Mouse (Mus musculus): ENCODE measurements around the gene Ran.

DNA sequence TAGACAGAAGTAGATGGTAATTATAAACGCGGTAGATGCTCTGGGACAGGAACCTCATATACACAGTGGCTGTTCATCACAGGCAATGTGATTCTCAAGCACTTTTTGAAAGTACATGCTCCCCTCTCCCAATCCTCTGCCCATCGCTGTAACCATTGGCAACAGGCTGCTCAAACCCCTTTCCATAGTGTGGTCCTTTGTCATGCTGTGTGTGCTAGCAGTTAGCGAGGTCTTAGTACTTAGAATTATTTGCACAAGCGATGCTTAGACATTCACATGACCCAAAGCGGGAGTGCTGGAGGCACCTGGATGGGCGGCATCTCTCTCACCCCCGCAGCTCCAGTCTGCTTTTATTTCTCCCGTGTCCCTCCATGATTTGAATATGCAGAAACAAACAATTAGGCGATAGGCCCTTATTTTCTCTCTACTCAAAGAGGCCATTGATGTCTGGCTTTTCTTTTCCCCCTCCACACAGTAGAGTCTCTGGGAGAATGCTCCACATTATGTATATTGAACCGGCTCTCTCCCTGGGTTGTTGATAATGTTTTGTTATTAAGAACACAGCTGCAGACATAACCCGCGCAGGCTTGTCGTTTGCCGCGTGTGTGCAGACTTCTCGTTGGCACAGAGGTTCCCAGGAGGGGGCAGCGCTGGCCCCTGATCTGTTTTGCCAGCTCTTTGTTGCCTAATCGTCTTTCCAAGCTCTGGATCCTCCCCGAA lies 32.9 kb downstream of the Ran start:
- TF ChIP-seq TAL1 (IDR thresholded peaks at IDR 0.05; ENCODE audit: low read length) = no peak
- TF ChIP-seq GATA1 (IDR thresholded peaks at IDR 0.05; ENCODE audit: low read length) = no peak
